Mouse (Mus musculus): Measurements from ENCODE around the gene Axl.
A peak's percentile ranks its signal among the peaks of the same experiment; 100 is the strongest.
"Not testable (repeated sequence)": the region's sequence is repeated elsewhere in the genome, so short reads cannot be mapped to it uniquely, and the experiment has no call there.

Axl gene

GRCm38 (mm10) chr7:25754738-25755467 lies 33.6 kb downstream of the Axl start, which contains the start of gene Hnrnpul1:
Gene Hnrnpul1, minus strand, starts transcription at chr7:25754757.
- DNase-seq (ENCODE audit: low spot score in 2 of 2) = peak; percentile 100

- no peak for DNase-seq (ENCODE audit: low spot score in 2 of 2)
Observed at GRCm38 (mm10) chr7:25754439-25754737, 34.1 kb downstream of the Axl start.

GRCm38 (mm10) chr7:25753643-25754438 lies 34.7 kb downstream of the Axl start:
- no peak for DNase-seq (ENCODE audit: low spot score in 2 of 2)

GRCm38 (mm10) chr7:25753076-25753475 lies 35.4 kb downstream of the Axl start:
- no peak for DNase-seq (ENCODE audit: low spot score in 2 of 2)

GRCm38 (mm10) chr7:25746844-25747243 lies 41.7 kb downstream of the Axl start:
- DNase-seq (ENCODE audit: low spot score in 2 of 2) = no peak

- no peak for DNase-seq (ENCODE audit: low spot score in 2 of 2)
Observed at GRCm38 (mm10) chr7:25738277-25738676, 50.2 kb downstream of the Axl start.

GRCm38 (mm10) chr7:25736920-25737319 lies 51.6 kb downstream of the Axl start:
- no peak for DNase-seq (ENCODE audit: low spot score in 2 of 2)

- no peak for DNase-seq (ENCODE audit: low spot score in 2 of 2)
Observed at GRCm38 (mm10) chr7:25734991-25735390, 53.5 kb downstream of the Axl start.

GRCm38 (mm10) chr7:25731294-25732055 lies 57.0 kb downstream of the Axl start:
- no peak for DNase-seq (ENCODE audit: low spot score in 2 of 2)

- no peak for DNase-seq (ENCODE audit: low spot score in 2 of 2)
Observed at GRCm38 (mm10) chr7:25729862-25730261, 58.6 kb downstream of the Axl start.

- DNase-seq (ENCODE audit: low spot score in 2 of 2) = no peak
Observed at GRCm38 (mm10) chr7:25729396-25729795, 59.1 kb downstream of the Axl start.

GRCm38 (mm10) chr7:25727800-25728199 lies 60.7 kb downstream of the Axl start:
- DNase-seq (ENCODE audit: low spot score in 2 of 2) = no peak

- DNase-seq (ENCODE audit: low spot score in 2 of 2) = no peak
Observed at GRCm38 (mm10) chr7:25725886-25726285, 62.6 kb downstream of the Axl start.

- not testable (repeated sequence) for DNase-seq (ENCODE audit: low spot score in 2 of 2)
Observed at GRCm38 (mm10) chr7:25721776-25722175, 66.7 kb downstream of the Axl start.

- no peak for DNase-seq (ENCODE audit: low spot score in 2 of 2)
Observed at GRCm38 (mm10) chr7:25720760-25721159, 67.7 kb downstream of the Axl start.

- DNase-seq (ENCODE audit: low spot score in 2 of 2) = peak; percentile 78 to 83
Observed at GRCm38 (mm10) chr7:25719761-25720610, 68.5 kb downstream of the Axl start.

GRCm38 (mm10) chr7:25718788-25719417 lies 69.6 kb downstream of the Axl start, which contains the start of gene Ccdc97:
Gene Ccdc97, minus strand, starts transcription at chr7:25719088.
- DNase-seq (ENCODE audit: low spot score in 2 of 2) = peak; percentile 95 to 97

- DNase-seq (ENCODE audit: low spot score in 2 of 2) = no peak
Observed at GRCm38 (mm10) chr7:25717478-25717877, 71.0 kb downstream of the Axl start.

- DNase-seq (ENCODE audit: low spot score in 2 of 2) = no peak
Observed at GRCm38 (mm10) chr7:25715731-25716271, 72.7 kb downstream of the Axl start.

GRCm38 (mm10) chr7:25714581-25714980 lies 73.9 kb downstream of the Axl start:
- DNase-seq (ENCODE audit: low spot score in 2 of 2) = no peak

- no peak for DNase-seq (ENCODE audit: low spot score in 2 of 2)
Observed at GRCm38 (mm10) chr7:25712801-25713200, 75.7 kb downstream of the Axl start.

Data from frontal cortex, postnatal 36 days (tissue).